Mouse (Mus musculus) left cerebral cortex, adult 11 months (tissue): ENCODE measurements around the gene Spib.
A peak's percentile ranks its signal among the peaks of the same experiment; 100 is the strongest.

Experiments
- DNase-seq: peaks from one replicate; pipeline ENCODE4 v3.0.0; 2022; ENCODE audit warnings: low spot score

The Spib gene

DNA sequence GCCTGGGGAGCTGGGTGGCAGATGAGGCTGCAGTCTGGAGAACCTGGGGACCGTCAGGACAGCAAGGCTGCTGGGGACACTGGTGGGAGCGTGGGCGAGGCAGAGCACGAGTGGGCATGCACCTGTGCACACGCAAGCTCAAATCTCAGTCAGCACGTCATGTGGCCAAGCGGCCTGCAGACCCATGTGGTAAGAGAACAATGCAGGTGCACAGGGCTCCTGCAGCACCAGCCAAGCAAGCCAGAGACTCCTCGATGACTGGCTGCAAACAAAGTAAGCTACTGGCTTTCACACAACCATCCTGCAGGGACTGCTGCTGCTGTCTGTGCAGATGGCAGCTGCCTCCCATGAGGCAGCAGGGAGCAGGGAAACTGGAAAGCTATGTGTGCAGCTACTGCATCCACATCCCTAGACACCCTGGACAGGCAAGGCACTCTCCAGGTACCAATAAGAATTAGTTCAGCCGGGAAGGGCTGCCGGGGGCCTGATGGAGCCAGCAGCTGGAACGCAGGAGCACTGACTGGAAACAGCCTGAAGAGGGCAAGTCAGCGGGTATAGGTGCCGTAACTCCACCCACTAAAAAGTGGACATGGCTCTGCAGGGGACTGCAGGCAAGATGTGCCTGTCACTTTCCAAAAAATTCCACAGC is 44.8 kb downstream of the Spib start:
- DNase-seq: no peak

DNA sequence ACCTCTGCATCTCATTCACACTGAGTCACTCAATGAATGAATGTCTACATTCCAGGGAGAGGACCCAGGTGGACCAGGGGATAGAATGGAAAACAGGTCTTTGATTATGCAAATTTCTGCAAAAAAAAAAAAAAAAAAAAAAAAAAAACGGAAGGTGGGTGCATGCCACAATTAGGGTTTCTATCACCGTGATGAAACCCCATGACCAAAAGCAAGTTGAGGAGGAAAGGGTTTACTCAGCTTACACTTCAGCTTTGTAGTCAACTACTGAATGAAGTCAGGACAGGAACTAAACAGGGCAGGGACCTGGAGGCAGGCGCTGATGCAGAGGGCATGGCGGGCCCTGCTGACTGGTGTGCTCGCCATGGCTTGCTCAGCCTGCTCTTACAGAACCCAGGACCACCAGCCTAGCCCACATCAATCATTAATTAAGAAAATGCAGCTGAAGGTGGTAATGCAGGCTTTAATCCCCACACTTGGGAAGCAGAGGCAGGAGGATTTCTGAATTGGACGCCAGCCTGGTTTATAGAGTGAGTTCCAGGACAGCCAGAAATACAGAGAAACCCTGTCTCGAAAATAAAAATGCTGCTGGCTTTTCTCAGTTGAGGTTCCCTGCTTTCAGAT is 46.2 kb downstream of the Spib start:
- DNase-seq: no peak

DNA sequence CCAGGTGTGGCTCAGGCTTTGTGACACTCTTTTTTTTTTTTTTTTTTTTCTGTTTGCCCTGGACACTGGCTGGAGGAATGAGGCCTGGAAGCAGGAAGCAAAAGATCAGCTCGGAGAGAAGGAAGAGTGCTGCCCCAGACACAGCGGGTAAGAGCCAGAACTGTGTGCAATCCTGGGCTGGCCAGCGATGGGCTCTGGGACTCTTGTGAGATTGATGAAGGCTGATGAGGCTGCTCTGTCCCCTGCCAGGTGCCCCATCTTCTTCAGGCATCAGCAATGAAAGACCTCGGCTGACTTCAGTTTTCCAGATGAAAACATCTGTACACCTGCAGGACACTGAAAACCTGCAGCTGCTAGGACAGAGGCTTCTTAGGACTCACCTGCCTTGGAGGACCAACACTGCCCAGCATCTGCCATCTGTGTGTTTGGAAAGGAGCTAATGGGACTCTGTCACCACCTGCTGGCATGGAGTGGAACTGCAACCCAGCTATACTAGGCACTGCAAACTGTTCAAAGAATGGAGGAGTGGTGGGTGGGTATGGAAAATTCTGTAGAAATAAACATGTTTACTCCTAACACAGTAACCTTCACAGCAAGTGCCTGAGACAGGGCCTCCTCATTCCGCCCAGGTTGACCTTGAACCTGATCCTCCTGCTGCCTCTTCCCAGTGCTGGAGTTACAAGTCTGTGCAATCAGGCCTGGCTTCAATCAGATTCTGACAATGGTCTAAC is 46.9 kb downstream of the Spib start:
- DNase-seq: peak; percentile 77

DNA sequence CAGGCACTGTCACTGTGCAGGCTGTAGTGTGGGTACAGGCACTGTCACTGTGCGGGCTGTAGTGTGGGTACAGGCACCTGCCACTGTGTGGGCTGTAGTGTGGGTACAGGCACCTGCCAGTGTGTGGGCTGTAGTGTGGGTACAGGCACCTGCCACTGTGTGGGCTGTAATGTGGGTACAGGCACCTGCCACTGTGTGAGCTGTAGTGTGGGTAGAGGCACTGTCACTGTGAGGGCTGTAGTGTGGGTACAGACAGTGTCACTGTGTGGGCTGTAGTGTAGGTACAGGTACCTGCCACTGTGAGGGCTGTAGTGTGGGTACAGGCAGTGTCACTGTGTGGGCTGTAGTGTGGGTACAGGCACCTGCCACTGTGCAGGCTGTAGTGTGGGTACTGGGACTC is 47.8 kb downstream of the Spib start:
- no peak for DNase-seq

DNA sequence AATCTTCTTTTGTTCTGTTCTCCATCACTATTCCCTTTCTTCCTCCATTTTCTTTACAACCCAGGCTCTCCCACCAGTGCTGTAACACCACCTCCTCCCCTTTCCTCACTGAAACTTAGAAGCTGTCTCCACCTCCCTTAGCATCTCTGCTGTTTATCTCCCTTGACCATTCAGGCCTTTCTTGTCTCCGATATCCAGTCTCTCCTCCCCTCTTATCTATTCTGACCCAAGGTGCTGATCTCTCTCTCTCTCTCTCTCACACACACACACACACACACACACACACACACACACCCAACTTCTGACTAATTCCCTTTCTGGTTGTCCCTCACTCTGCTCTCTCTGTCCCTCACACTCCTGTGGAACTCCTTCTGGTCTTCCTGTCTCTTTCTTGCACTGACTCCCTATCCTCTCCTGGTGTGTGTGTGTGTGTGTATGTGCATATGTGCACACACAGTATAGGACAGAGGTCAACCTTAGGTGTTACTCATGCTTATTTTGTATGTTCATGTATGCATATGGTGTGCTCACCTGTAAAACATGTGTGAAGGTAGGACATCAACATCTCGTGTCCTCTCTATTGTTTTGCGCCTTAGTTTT is 48.9 kb downstream of the Spib start:
- no peak for DNase-seq
